Mouse (Mus musculus) midbrain, embryonic 11.5 days (tissue): ENCODE measurements around the gene Tle2. TPM values are rescaled to one million over a fixed set of nuclear protein-coding genes. Genes with fewer than 3 reads are reported as not detected.

ENCODE experiments used
- ATAC-seq: fragments of 200-750 bp; cut with Nextera tagmentation; 2 replicates; pipeline ENCODE4 v1.8.0; 2017; ENCODE audit warnings: moderate TSS enrichment, moderate library complexity; ENCODE audit not compliant: low FRiP score
- DNase-seq: peaks from one replicate; pipeline ENCODE4 v3.0.0; 2015; ENCODE audit warnings: low spot score; ENCODE audit errors: missing footprints
- H3K27ac ChIP-seq: fragments of 300-500 bp; sonication (generic); 2 replicates; pipeline ENCODE4 v1.5.1; 2014; ENCODE audit warnings: low read depth, low read length
- H3K27me3 ChIP-seq: fragments of 300-500 bp; sonication (generic); 2 replicates; pipeline ENCODE4 v1.6.1; 2014; ENCODE audit warnings: mild to moderate bottlenecking, low read length, moderate library complexity, mixed read lengths; ENCODE audit not compliant: control insufficient read depth, insufficient read depth
- H3K36me3 ChIP-seq: fragments of 300-500 bp; sonication (generic); 2 replicates; pipeline ENCODE4 v1.6.1; 2014; ENCODE audit warnings: mild to moderate bottlenecking, low read length, moderate library complexity, mixed read lengths; ENCODE audit not compliant: control insufficient read depth, insufficient read depth
- H3K4me1 ChIP-seq: fragments of 300-500 bp; sonication (generic); 2 replicates; pipeline ENCODE4 v1.6.1; 2014; ENCODE audit warnings: low read length; ENCODE audit not compliant: control insufficient read depth, insufficient read depth
- H3K4me2 ChIP-seq: fragments of 300-500 bp; sonication (generic); 2 replicates; pipeline ENCODE4 v1.6.1; 2014; ENCODE audit warnings: mild to moderate bottlenecking, moderate library complexity
- H3K4me3 ChIP-seq: fragments of 300-500 bp; sonication (generic); 2 replicates; pipeline ENCODE4 v1.5.1; 2014; ENCODE audit warnings: low read depth, low read length
- H3K9ac ChIP-seq: fragments of 300-500 bp; sonication (generic); 2 replicates; pipeline ENCODE4 v1.6.1; 2014; ENCODE audit warnings: low read length
- H3K9me3 ChIP-seq: fragments of 300-500 bp; sonication (generic); 2 replicates; pipeline ENCODE4 v1.6.1; 2016; ENCODE audit warnings: low read length; ENCODE audit not compliant: control insufficient read depth
- WGBS: fragments of 180-500 bp; shearing (Covaris S2); extraction: QIAGEN DNeasy Blood & Tissue Kit; methylation state at CpG from one replicate; pipeline ENCODE4 v1.1.7; 2014; 5-methylcytosine and 5-hydroxymethylcytosine counted together
- polyA plus RNA-seq: library from polyadenylated mRNA; unstranded; fragments of >200 nt; fragmentation: Nextera tagmentation; extraction: Ambion mirVana; gene quantifications from 2 replicates; pipeline ENCODE4 v1.2.1, GENCODE M21; 2014

Tle2 gene
- polyA plus RNA-seq, 1 experiment from 2014 or later: 6.2 TPM

DNA sequence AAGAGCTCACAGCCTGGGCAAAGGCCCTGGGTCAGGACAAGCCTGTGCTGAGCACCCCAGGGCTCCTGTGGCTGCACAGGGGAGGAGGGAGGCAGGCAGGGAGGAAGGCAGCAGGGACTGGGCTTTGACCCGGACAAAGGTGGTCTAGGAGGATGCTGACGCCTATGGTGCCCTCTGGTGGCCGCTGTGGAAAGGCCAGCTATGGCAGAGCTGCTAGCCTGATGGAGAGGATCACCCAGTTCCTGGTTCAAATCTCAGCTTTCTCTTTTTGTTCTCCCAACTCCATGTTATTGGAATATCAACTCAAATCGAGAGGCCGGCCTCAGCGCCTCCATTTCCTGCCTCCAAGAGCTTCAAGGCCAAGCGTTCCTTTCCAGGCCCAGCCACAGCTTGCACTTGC is 24.1 kb upstream of the Tle2 start:
- Histone ChIP-seq H3K36me3 (no peaks in the 10 kb centered on the region), H3K9ac (no peak overlapping the region), H3K27ac (no peak overlapping the region), H3K9me3 (no peaks in the 10 kb centered on the region), H3K4me2 (no peak overlapping the region), H3K4me3 (no peak overlapping the region), H3K4me1 (no peaks in the 10 kb centered on the region), H3K27me3 (no peaks in the 10 kb centered on the region; the same call in 1 of the 2 replicates)
- ATAC-seq (no peak), DNase-seq (peak; percentile 97)
- WGBS: 10% methylated on average over 7 of the region's 7 CpGs

DNA sequence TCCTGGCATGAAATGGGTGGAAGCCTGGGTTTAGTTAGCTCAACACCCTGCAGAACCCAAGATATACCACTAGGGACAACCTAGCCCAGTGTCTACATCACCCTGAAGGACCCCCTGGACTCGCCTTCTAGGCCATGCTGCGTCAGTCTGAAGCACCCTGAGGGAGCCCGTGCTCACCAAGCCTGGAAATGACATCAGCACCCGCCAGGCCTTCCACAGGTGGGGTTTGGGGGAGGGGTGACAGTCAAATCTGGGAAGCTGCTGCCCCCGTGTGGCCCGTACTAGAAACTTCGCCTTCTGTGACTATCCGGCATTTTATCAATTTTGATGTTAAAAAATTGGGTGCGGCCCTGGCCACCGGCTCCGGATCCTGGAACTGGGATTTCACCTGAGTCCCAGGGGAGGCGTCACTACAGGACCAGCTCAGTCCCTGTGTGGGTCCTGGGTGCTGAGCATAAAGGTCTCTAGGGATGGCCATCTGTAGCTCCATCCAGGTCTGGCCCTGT is 22.7 kb upstream of the Tle2 start:
- WGBS: 9% methylated on average over 12 of the region's 12 CpGs
- Histone ChIP-seq H3K9me3 (no peaks in the 10 kb centered on the region), H3K27me3 (no peaks in the 10 kb centered on the region; the same call in 1 of the 2 replicates), H3K4me2 (no peak overlapping the region), H3K4me3 (no peak overlapping the region), H3K27ac (no peak overlapping the region), H3K36me3 (no peaks in the 10 kb centered on the region), H3K9ac (no peak overlapping the region), H3K4me1 (no peaks in the 10 kb centered on the region)
- DNase-seq: peak; percentile 94
- peak; percentile 81 for ATAC-seq

DNA sequence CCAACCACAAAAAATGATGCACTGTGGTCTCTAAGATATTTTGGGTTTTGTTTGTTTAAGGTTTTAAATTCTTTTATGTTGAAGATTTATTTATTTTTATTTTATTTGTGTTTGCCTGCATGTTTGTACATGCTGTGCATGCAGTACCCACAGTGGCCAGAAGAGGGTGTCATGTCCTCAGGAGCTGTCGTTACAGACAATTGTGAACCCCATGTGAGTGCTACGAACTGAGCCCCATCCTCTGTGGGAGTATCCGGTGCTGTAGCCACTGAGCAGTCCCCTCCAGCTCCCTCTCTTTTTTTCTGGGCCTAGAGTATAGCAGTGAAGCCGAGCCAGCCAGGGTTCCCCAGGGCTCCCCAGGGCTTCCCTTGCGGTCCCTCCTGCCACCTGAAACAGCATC is 21.1 kb upstream of the Tle2 start:
- Histone ChIP-seq H3K4me3 (no peak overlapping the region), H3K4me1 (no peaks in the 10 kb centered on the region), H3K27me3 (no peaks in the 10 kb centered on the region; the same call in 1 of the 2 replicates), H3K9ac (no peak overlapping the region), H3K27ac (no peak overlapping the region), H3K36me3 (no peaks in the 10 kb centered on the region), H3K4me2 (no peak overlapping the region), H3K9me3 (no peaks in the 10 kb centered on the region)
- DNase-seq: no peak
- 86% methylated on average over 5 of the region's 5 CpGs for WGBS
- no peak for ATAC-seq

DNA sequence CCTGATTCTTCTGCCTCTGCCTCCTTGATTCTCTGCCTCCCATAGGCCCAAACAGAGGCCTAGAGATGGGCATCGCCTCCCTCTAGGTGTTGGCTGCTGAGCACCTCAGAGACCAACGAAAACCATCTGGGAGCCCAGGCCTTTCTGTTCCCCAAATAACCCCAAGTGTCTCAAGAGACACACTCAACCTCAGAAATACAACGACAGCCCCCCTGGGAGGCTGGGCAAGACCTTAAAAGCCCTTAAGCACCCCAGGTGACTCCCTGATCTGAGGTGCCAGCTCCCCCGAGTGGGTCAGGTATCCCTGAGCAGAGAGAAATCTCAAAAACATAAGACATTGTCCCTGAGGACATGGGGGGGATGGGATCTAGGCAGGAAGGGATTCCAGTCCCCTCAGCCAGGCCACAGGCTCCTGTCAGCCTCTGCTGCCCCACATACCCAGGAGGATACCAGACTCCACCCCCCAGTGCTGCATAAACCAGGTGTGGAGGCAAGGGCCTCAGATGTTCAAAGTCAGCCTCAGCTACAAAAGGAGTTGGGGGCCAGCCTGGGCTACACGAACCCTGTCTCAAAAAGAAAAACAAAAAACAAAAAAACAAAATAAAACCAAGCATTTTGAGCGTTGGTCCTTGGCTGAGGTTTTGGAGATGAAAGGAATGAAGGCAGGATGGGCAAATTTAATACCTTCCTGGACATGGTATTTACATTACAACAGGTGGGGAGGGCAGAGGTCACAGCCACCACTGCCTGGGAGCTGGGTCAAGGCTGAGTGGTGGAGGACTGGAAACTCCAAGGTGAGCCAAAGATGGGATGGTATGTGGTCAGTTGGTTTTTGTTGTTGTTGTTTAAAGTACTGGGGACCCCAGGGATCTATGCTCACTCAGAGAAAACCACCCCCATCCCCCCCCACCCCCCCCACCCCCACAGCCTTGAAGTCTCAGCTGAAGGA is 20.3 kb upstream of the Tle2 start:
- H3K9me3 ChIP-seq: no peaks in the 10 kb centered on the region
- H3K4me3 ChIP-seq: no peak overlapping the region
- no peak for DNase-seq
- 84% methylated on average over 6 of the region's 6 CpGs for WGBS
- ATAC-seq: no peak
- H3K4me1 ChIP-seq: 0 out of 2 replicates have a peak, but pooled peaks cover 4% of the 10 kb centered on the region
- H3K27me3 ChIP-seq: no peaks in the 10 kb centered on the region; the same call in 1 of the 2 replicates
- no peak overlapping the region for H3K4me2 ChIP-seq
- no peaks in the 10 kb centered on the region for H3K36me3 ChIP-seq
- no peak overlapping the region for H3K9ac ChIP-seq
- no peak overlapping the region for H3K27ac ChIP-seq

DNA sequence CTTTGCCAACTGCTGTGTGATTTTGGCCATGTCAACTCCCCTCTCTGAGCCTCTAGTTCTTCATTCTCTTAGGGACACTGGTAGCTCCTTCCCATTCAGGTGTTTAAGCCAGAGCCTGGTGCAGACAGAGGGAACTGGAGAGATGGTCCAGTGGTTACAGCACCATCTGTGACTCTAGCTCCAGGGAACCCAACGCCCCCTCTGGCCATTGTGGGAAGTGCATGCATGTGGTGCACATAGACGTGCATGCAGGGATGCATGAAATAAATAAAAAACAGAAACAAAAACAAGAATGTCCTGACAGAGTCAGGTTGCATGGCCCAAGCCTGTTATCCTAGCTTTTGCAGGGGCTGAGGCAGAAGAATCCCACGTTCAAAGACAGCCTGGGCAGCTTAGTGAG is 18.1 kb upstream of the Tle2 start:
- Histone ChIP-seq H3K9ac (no peak overlapping the region), H3K36me3 (no peaks in the 10 kb centered on the region), H3K9me3 (no peaks in the 10 kb centered on the region), H3K27ac (no peak overlapping the region), H3K4me3 (no peak overlapping the region), H3K4me2 (no peak overlapping the region), H3K4me1 (peaks cover 16% of the 10 kb centered on the region), H3K27me3 (no peaks in the 10 kb centered on the region; the same call in 1 of the 2 replicates)
- DNase-seq: no peak
- ATAC-seq: no peak
- WGBS: 75% methylated on average over 3 of the region's 3 CpGs

DNA sequence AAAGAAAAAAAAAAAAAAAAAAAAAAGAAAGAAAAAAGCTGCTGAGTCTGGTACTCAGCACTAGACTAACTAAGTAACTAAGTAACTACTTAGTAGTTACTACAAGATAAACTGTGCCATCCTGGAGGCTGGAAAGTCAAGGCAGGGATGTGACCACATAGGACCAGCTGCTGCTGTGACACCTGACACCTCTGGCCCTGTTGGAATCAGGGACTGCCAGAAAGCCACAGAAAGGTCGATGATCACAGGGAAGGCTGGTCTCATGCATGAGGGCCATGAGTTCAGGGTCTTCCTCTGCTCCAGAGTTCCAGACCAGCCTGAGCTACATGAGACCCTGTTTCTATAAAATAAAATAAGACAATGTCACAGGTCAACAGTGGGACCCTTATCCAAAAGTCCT is 16.9 kb upstream of the Tle2 start:
- WGBS: 55% methylated on average over 1 of the region's 1 CpGs
- DNase-seq (no peak), ATAC-seq (no peak)
- no peak overlapping the region for H3K4me3 ChIP-seq
- H3K9ac ChIP-seq: no peak overlapping the region
- H3K27ac ChIP-seq: no peak overlapping the region
- H3K9me3 ChIP-seq: no peaks in the 10 kb centered on the region
- H3K4me2 ChIP-seq: no peak overlapping the region
- H3K27me3 ChIP-seq: no peaks in the 10 kb centered on the region; the same call in 1 of the 2 replicates
- peaks cover 22% of the 10 kb centered on the region for H3K4me1 ChIP-seq
- 0 out of 2 replicates have a peak, but pooled peaks cover 2% of the 10 kb centered on the region for H3K36me3 ChIP-seq

DNA sequence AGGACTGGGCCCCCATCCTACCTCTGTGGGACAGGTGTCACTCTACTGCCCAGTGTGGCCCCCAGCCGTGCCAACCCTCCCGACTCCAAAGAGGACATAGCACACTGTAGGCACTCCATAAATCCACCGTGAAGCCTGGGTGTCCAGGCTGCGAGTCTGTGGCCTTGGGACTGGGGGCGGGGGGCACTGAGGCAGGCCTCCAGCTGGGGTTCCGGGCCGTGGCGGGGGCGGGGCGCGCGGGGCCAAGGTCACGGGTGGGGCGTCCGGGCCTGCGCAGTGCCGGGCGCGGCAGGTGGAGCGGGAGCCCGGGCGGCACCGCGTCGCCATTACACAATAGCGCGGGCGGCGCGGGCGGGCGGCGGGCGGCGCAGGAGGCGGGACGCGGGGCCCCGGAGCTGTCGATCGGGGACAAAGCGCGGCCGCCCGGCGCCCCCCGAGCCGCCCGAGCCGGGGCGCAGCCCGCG is 15.2 kb upstream of the Tle2 start, which contains the start of gene Aes:
Gene Aes, plus strand, starts transcription at position 326 of the 464 bp plus-strand sequence.
- Histone ChIP-seq H3K4me2 (peak within 1 kb of the TSS; percentile 85), H3K4me3 (peak within 1 kb of the TSS; percentile 97), H3K4me1 (peaks cover 36% of the 10 kb centered on the region), H3K36me3 (0 out of 2 replicates have a peak, but pooled peaks cover 2% of the 10 kb centered on the region), H3K27ac (peak within 1 kb of the TSS; percentile 80), H3K9ac (peak within 1 kb of the TSS; percentile 99), H3K9me3 (no peaks in the 10 kb centered on the region), H3K27me3 (no peaks in the 10 kb centered on the region; the same call in 1 of the 2 replicates)
- ATAC-seq: peak; percentile 67
- DNase-seq: no peak
- 1% methylated on average over 41 of the region's 53 CpGs for WGBS

DNA sequence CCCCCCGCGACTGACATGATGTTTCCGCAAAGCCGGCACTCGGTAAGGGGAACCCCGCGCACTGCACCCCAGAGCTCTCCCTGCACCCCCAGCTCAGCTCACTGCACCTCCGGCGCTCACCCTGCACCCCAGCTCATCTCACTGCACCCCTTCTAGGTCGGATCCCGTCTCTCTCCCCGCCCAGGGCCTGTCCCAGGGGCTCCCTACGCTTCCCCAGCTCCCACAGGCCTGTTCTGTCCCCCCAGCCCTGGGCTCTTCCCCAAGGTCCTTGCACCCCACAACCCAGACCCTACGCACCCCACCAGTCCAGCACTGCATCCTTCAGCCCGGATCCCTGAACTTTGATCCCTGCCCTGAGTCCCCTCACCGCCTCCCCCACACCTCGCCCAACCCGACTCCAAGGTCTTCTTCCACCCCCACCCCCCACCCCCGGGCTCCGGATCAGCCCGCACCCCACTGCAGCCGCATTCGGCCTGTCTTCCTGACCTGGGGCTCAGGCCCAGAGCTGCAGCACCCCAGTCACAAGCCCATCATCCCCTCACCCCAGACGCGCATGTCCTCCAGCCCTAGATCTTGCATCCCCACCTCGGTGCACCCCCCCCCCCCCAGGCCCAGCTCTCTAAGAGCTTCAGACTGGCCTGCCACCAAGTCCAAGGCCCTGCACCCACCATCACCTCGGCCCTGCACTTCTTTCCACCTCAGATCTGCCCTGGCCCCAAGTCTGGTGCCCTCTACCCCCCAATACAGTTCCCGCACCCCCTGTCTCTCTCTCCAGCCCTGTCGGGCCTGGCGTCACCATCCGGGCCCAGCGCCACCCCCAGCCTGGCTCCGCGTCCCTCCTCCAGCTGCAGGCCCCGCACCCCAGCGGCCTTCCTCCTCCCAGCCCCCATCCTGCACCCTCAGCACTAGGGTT is 14.5 kb upstream of the Tle2 start:
- peak; percentile 93 for DNase-seq
- peak overlapping the region; percentile 80 for H3K27ac ChIP-seq
- H3K27me3 ChIP-seq: no peaks in the 10 kb centered on the region; the same call in 1 of the 2 replicates
- WGBS: 2% methylated on average over 30 of the region's 36 CpGs
- H3K4me3 ChIP-seq: peak overlapping the region; percentile 97
- H3K9me3 ChIP-seq: no peaks in the 10 kb centered on the region
- H3K4me2 ChIP-seq: peak overlapping the region; percentile 85
- peak; percentile 37 for ATAC-seq
- 0 out of 2 replicates have a peak, but pooled peaks cover 2% of the 10 kb centered on the region for H3K36me3 ChIP-seq
- peak overlapping the region; percentile 99 for H3K9ac ChIP-seq
- peaks cover 43% of the 10 kb centered on the region for H3K4me1 ChIP-seq
